Mouse (Mus musculus) liver, postnatal 0 days (tissue): ENCODE data around the gene Npcd.

Experiments used
- CTCF ChIP-seq: sonication (generic); IDR thresholded peaks from 2 replicates; pipeline ENCODE4 v1.5.1; 2016; ENCODE audit warnings: antibody characterized with exemption, low read depth
- EP300 ChIP-seq: IDR thresholded peaks from 2 replicates; pipeline ENCODE4 v1.6.1; 2016; ENCODE audit warnings: antibody characterized with exemption, low read depth, mild to moderate bottlenecking

GRCm38 (mm10) chr15:79740739-79741138 is 93.3 kb downstream of the Npcd start:
- TF ChIP-seq CTCF (no peak), EP300 (no peak)
